Mouse (Mus musculus): ENCODE results near the gene Slc23a2. TPM values are rescaled to one million over a fixed set of nuclear protein-coding genes. Genes with fewer than 3 reads are reported as not detected.

Gene Slc23a2
- polyA plus RNA-seq (2014; fragmentation: Illumina TruSeq; extraction: RNeasy Lipid Tissue Mini Kit (QIAGEN cat#74804)), result 40.7 TPM

DNA sequence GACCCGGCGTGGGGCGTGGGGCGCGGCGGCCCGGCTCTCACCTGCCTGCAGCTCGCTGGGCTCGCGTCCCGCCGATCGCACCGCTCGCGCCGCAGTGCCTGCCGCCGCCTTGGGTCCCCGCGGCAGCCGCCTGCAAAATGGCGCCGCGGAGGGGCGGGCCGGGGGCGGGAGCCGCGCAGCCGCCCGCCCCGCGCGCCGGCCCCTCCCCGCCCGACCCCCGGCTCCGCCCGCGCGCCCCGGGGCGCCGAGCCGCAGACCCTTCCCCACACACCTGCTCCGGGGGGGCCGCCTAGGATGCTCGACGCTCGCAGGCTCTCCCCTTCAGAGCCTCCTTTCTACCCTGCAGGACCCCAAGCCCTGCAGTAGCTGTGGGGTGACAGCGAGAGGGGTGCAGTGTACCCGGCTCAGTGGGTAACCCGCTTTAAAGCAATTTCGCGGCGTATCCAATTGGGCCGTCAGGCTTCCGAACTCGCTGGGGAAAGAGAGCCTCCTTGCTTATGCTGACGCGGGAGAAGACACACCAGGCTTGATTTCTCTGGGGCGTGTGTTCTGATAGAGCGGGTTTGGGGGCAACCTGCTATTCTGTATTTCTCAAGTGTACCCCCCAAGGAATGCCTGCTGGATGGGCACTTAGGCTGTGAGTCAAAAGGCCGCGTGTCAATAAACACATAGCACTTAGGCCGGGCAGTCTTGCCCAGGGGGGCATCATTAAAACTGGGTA is at the start of gene Slc23a2:
Slc23a2 (minus strand) TSS at position 138 of the 721 bp plus-strand sequence.

DNA sequence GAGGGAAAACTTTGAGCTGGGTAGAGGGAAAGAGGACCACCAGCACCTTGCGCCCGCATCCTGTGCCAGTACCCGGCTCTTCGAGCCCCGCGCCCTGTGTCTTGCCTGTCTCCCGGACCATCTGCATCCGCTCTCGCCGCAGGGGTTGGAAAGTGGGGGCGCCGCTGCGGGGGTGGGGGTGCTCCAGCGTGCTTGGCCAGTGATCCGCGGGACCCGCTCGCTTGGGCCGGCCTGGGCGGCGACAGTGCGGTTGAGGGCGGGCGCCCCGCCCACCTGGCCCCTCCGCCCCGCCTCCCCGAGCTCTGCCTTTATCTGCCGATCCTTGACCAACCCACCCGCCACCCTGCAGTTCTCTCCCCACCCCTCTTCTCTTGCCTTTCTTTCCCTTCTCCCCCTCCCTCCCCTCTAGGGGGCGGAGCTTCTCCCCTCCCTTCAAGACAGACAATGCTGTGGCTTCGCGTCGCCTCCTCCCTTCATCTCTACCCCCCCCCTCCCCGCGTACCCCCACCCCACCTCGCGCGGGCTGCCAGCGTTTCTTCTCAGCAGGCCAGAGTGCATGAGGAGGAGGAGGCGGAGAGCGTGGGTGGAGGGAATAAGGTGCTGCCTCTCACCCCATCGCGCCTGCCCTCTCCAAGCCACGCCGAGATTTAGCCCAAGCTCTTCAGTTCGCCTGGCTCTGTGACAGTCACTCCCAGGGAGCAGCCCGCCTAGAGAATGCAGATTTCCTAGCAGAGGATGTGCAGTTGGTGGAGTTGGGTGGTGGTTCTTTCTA is 115.1 kb downstream of the Slc23a2 start, which contains the start of gene Rassf2:
Rassf2 (minus strand) TSS at position 613 of the 772 bp plus-strand sequence.

Other genes with a start within 250 kb of the Slc23a2 start
- gene Prnp, start 235.2 kb downstream of the Slc23a2 start, polyA plus RNA-seq (2014; fragmentation: Illumina TruSeq; extraction: RNeasy Lipid Tissue Mini Kit (QIAGEN cat#74804)), result 96.7 TPM
- gene Prn, start 235.2 kb downstream of the Slc23a2 start, polyA plus RNA-seq (2014; fragmentation: Illumina TruSeq; extraction: RNeasy Lipid Tissue Mini Kit (QIAGEN cat#74804)), result not detected
- 3.8 TPM for gene Prnd, start 194.2 kb downstream of the Slc23a2 start, polyA plus RNA-seq (2014; fragmentation: Illumina TruSeq; extraction: RNeasy Lipid Tissue Mini Kit (QIAGEN cat#74804))
- gene Rassf2, start 114.8 kb downstream of the Slc23a2 start, polyA plus RNA-seq (2014; fragmentation: Illumina TruSeq; extraction: RNeasy Lipid Tissue Mini Kit (QIAGEN cat#74804)), result 22.5 TPM
- 123 TPM for gene Tmem230, start 102.7 kb upstream of the Slc23a2 start, polyA plus RNA-seq (2014; fragmentation: Illumina TruSeq; extraction: RNeasy Lipid Tissue Mini Kit (QIAGEN cat#74804))
- gene Pcna, start 108.2 kb upstream of the Slc23a2 start, polyA plus RNA-seq (2014; fragmentation: Illumina TruSeq; extraction: RNeasy Lipid Tissue Mini Kit (QIAGEN cat#74804)), result 362 TPM
- 27.7 TPM for gene Cds2, start 118.0 kb upstream of the Slc23a2 start, polyA plus RNA-seq (2014; fragmentation: Illumina TruSeq; extraction: RNeasy Lipid Tissue Mini Kit (QIAGEN cat#74804))
- 1.7 TPM for gene Prokr2, start 240.3 kb upstream of the Slc23a2 start, polyA plus RNA-seq (2014; fragmentation: Illumina TruSeq; extraction: RNeasy Lipid Tissue Mini Kit (QIAGEN cat#74804))

Data from ovary, adult 10 weeks (tissue).